Comparison of ENCODE assay signal across 26 mouse cellular contexts in the genomic region with DNA sequence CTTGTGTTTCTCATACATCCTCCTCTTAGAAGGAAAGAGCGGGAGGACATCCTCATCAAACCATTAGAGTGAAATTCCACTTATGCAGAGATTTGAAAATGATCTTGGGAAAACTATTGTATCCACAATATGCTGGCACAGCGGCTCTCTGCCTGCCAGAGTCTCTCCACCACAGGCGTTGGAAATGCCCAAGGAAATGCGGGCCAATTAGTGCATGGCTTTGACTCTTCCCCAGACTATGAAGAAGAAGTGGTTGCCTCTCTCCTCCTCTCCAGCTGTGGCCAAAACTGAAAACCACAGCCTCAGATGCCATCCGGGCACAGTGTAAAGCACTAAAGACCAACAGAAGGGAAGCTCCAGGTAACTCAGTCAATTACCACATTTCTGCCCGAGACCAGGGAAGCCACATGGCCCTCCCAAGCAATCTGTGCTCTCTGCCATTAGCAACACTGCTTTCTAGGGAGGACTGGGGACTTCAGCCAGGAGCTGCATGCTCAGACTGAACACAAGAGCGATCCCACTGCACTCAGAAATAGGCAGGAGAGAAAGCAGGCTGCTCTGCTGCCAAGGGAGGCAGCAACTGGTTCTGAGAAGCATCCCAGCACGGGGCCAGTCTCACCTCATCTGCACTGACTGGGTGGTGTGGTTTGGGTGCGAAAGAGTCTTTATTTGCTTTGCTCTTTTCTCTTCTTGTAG. TPM values are rescaled to one million over a fixed set of nuclear protein-coding genes. Genes with fewer than 3 reads are reported as not detected.
DNase-seq lines count a peak whose midpoint lies in the region; TF ChIP-seq lines count a peak whose summit lies in the region.
"Had no signal": no experiment of that assay in that cellular context is flagged by ENCODE, and none has a peak within 500 bp of the region (broad histone marks: within the 10 kb centered on the region; RNA-seq: fewer than 3 reads in every experiment).

No protein-coding gene starts in this region.

- H3K27ac ChIP-seq in layer of hippocampus, adult 2 months = no peak overlapping the region
- H3K27ac ChIP-seq: embryonic facial prominence, embryonic 12.5 days; gastrocnemius, adult 2 months; hindbrain, embryonic 14.5 days; limb, embryonic 13.5 days; lung, embryonic 15.5 days; midbrain, embryonic 10.5 days; midbrain, embryonic 15.5 days; neural tube, embryonic 15.5 days had no signal

- TF ChIP-seq CTCF in layer of hippocampus, adult 2 months (conservative IDR thresholded peaks at IDR 0.05) = no peak

- no peak overlapping the region for H3K4me3 ChIP-seq in layer of hippocampus, adult 2 months
- H3K4me3 ChIP-seq: embryonic facial prominence, embryonic 12.5 days; gastrocnemius, adult 2 months; limb, embryonic 13.5 days; lung, embryonic 15.5 days; midbrain, embryonic 10.5 days; midbrain, embryonic 15.5 days; neural tube, embryonic 15.5 days had no signal

- DNase-seq in cerebellum, postnatal 10 days = peak; percentile 74 to 80
- no peak for DNase-seq in cerebellum, adult 11-12 months
- DNase-seq in layer of hippocampus, adult 2 months (ENCODE audit: low spot score in 2 of 2) = peak; percentile 13 to 19
- DNase-seq in layer of hippocampus, postnatal 25 days (ENCODE audit: extremely low spot score in 1 of 2, low spot score in 1 of 2) = no peak
- DNase-seq in brain, adult 2 months (ENCODE audit: low read depth, low spot score) = peak; percentile 56
- peak; percentile 70 to 74 for DNase-seq in cerebellum, postnatal 14 days
- DNase-seq in thymus, postnatal 4 days = no peak
- DNase-seq: adrenal gland, postnatal 25 days; B cell, adult 2 months; embryo, embryonic 11 days; gastrocnemius, adult 2 months; gastrocnemius, postnatal 36 days; heart, adult 18-20 months; heart, postnatal 36 days; kidney, adult 18-20 months; kidney, postnatal 36 days; retina, postnatal 1 day; spleen, adult 18-20 months; thymus, postnatal 14 days had no signal

RNA-seq across cellular contexts. Expression of a gene that starts 1.5 kb away (rescaled TPM):
- total RNA-seq in layer of hippocampus, adult 2 months (2021) = 1 to 10 TPM; 1.9 to 2.1 TPM
- 1 to 10 TPM in 1 of 2 experiments, under 1 TPM in 1; 0.84 to 1.4 TPM for total RNA-seq in layer of hippocampus, postnatal 25 days (2021)

Comparison
In these comparisons a context has a peak if more than half of its experiments do, and no peak if none do; other contexts are left out.
1. DNase-seq: peak in cerebellum, postnatal 10 days (2 of 2), layer of hippocampus, adult 2 months (2 of 2), brain, adult 2 months (single experiment) and cerebellum, postnatal 14 days (2 of 2); none in cerebellum, adult 11-12 months (single experiment), layer of hippocampus, postnatal 25 days (0 of 2) and thymus, postnatal 4 days (single experiment).